Mouse (Mus musculus) small intestine, adult 2 months (tissue): ENCODE results near the gene Sntb2.

Source experiments
- CTCF ChIP-seq: fragments of 200-500 bp; IDR thresholded peaks from 2 replicates; pipeline ENCODE4 v1.5.1; 2012; ENCODE audit warnings: low read depth, mild to moderate bottlenecking, control low read depth, inconsistent platforms, low read length, moderate library complexity, mixed read lengths; ENCODE audit not compliant: insufficient replicate concordance, insufficient read length; ENCODE audit errors: extremely low read depth
- POLR2A ChIP-seq: fragments of 200-500 bp; IDR thresholded peaks from 2 replicates; pipeline ENCODE4 v1.6.1; 2012; ENCODE audit warnings: low read depth, mild to moderate bottlenecking, control low read depth, inconsistent platforms, low read length, moderate library complexity

GRCm38 (mm10) chr8:106932376-106933065, 3.0 kb upstream of the Sntb2 start:
- TF ChIP-seq CTCF: no peak
- TF ChIP-seq POLR2A: no peak
